Mouse (Mus musculus): ENCODE measurements around the gene Col6a3.

The Col6a3 gene

GRCm38 (mm10) chr1:90793368-90793767 is 50.4 kb downstream of the Col6a3 start:
- no peak for DNase-seq

DNA sequence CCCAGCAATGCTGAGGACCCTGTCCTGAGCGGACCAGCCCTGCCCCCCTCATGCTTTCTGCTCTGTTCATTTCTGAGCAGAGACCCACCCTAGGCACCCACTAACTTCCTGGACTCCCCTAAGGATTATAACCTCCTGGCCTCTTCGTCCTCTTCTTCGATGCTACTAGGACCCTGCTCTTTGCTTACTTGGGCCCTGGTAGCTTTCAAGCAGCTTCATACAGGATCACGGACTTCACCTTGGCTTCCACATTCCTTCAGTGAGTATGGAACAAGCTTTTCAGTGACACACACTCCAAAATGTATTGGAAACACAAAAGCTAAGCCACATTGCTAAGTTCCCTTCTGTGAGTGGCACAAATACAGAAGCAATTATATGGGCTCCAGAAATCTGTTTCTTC is 52.8 kb downstream of the Col6a3 start:
- no peak for DNase-seq

- DNase-seq: no peak
Observed at GRCm38 (mm10) chr1:90789506-90789905, 54.3 kb downstream of the Col6a3 start.

DNA sequence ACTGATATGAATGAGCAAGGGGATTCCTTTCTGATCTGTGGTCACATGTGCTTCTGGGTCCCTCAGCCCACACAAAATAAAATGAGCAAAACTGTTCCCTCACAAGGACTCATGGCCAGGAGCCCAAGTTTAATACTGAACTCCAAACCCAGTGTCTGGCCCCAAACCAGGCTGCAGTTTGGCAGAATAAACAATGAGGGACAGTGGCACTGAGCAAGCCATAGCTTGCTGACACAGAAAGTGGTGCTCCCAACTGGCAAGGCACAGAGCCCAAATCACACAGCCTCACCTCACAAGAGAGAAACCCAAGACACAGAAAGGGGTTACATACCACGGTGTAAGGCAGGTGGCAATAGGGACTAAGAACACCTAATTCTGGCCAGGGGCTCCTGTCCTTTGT is 63.3 kb downstream of the Col6a3 start:
- no peak for DNase-seq

- no peak for DNase-seq
Observed at GRCm38 (mm10) chr1:90779072-90779471, 64.7 kb downstream of the Col6a3 start.

- no peak for DNase-seq
Observed at GRCm38 (mm10) chr1:90775477-90776241, 68.1 kb downstream of the Col6a3 start.

GRCm38 (mm10) chr1:90771172-90771571 is 72.6 kb downstream of the Col6a3 start:
- DNase-seq: no peak

DNA sequence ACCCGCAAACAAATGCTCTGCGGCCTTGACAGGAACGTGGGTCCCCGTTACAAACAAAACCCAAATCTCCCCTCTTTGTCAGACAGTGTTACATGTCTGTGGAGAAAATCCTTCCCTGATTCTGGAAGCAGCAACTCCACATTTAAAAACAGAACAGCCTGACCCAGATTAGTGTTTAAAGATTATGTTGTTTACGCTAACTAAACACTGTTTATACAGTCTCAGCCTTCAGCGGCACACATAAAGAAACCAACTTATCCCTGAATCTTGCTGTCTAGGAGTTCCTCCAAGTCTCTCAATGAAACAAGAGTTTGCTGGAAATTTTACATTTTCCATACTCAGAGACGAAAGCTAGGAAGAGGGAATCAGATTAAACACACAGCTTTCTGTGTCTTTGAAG is 73.7 kb downstream of the Col6a3 start:
- no peak for DNase-seq

DNA sequence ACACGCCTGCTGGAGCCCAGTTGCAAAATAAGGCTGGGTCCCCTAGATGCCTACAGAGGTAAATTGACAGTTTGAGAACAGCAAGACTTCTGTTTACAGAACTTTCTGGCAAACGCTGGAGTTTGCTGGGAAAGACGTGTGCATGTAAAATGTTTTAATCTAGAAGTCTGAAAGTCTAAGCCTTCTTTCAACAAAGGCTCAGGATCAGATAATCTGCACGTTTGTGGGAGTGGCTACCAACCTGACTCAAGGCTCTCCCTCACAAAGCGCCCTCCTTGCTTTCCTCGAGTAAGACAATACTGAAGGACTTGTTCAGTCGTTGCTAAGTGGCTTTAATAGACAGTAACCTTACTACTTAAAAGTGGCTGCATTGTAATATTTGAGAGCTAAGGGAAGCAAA is 74.5 kb downstream of the Col6a3 start:
- DNase-seq: no peak

GRCm38 (mm10) chr1:90758091-90758673 is 85.6 kb downstream of the Col6a3 start:
- no peak for DNase-seq

DNA sequence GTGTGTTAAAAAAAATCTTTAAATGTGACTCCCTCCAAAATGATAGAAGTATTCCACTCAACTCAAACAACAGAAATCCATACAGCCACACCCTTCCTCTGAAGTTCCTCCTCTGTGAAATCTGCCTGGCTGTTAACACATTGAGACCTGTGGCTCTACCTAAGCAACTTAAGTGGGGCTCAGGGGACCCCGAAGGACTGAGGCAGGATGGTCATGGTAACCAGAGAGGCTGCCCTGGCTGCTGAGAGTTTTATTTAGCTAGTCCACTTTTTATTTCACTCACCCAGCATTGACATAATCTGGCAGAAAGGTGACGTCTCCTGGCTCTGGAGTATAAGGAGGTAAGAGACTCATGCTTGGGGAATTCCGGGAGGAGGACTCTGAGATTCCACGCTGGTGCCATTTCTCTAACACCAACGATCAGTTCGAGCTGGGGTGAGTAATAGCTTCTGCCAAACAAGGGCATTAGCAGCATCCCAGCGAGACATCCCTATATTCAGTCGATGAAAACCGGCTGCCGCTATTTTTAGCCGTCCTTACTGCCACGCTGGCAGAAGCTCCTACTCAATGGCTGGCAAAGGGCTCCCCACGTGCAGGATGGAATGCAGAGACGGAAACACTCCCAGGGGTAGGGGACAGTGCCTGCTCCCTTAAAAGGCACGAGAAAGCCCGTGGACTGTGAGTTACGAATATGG is 89.8 kb downstream of the Col6a3 start:
- DNase-seq: no peak

DNA sequence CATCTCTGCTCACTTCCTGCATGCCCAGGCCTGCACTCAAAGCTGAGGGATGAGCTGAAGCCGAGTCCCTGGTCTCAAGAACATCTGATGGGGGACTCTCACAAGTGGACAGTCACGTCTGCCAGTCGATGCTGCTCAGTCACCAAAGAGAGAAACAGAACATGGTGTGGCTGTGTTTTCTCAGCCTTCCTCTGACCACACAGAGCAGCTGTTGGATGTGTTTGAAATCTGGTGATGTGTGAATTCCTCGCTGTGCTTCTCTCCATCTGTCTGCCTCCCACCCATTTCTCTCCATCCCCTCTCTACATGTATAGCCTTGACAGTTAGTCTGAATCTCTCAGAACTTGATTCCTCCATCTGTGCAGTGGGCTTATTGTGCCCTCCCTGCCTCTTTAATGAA is 92.5 kb downstream of the Col6a3 start:
- DNase-seq: no peak

- no peak for DNase-seq
Observed at GRCm38 (mm10) chr1:90750169-90750568, 93.6 kb downstream of the Col6a3 start.

GRCm38 (mm10) chr1:90748544-90748943 is 95.2 kb downstream of the Col6a3 start:
- no peak for DNase-seq

DNA sequence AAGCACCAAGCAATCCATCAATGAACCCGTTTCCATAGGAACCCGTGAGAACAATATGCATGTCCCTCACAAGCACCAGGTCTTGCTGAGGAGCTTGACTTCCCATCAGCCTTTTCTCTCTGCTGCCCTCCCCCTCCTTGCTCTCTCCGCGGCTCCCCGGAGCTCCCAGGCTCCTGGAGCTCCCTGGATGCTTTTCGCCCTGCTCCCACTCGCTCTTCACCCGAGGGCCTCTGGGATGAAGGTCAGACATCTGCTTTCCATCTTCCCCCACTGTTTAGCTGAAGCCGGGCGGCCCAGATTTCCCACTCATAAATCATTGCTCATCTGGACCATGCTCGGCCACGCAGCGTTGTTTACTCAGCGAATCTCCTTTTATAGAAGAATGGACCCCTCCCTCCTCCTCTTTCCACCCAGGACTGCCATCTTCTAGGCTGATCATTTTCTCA is 99.8 kb downstream of the Col6a3 start:
- no peak for DNase-seq

- no peak for DNase-seq
Observed at GRCm38 (mm10) chr1:90743445-90743844, 100.3 kb downstream of the Col6a3 start.

DNA sequence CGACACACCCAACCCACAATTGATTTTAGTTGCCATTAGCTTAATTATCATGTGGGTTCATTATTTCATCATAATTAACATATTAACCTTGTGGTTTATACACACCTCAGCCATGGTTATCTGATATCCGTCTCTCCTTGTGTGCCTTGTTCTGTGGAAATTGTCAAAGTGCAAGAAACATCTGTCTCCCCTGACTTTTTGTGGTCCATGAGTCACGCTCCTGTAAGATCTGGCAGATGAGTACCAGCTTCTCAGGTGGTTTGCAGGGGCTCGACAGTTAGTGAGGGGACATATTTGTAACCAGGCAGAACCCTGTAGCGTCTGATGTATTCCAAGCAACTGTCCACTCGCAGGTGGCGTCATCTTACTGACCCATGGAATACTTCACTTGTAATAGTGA is 101.1 kb downstream of the Col6a3 start:
- DNase-seq: no peak

DNA sequence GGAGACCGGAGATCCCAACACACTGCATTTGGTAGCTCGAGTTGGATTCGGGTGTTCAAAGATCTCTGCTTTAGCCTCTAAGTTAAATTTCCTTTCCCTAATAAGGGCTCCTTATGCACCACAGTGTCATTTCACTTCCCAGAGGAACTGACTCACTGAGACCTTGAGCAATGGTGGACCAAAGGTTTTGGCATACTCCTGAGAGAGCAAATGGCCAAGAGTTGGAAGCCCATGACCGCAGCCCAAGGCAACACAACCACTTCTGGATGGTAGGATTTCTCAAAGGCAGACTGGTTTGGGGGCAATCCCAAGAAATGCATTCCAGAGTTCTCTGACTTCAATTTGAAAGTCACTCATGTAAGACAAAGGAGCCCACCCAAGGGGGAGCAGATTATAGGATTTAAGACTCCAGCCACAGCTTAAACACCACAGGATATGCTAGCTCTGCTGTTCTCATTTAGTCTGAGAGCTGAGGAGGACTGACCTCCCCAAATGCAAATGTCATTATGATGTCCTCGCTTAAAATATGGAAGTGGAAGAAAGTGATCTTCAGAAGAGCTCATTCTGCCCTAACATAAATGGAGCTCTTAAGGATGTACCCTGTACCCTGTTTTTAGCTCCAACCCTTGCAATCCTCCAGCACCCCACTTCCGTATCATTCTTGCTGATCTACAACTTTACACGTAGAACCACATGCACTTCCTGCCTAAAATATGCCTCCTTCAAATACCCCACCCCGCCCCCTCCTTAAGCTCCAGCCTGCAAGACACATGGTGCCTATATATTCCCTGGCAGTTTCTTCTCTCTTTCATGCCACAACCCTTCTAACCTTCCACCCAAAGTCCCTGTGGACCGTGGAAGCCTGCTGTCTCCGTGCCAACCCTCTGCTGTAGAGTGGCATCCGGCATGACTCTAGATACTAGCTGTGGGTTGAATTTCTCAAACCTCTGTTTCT is 103.3 kb downstream of the Col6a3 start:
- no peak for DNase-seq

DNA sequence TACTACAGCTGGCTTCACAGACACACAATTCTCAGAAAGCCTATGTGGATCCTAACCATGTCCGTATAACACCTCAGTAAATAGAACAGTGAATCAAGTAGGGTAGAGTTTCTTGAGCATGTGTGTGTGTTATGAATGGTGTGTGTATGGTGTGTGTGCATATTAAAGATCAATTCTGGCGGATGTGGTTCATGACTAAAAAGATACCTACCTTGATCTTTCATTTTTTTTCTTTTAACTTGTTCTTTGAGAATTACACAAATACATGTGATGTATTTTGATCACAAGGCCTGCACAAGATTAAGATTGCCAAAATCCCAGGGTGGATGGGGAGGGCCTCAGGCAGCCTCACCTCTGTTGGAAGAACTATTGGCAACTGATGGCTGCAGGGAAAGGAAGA is 104.9 kb downstream of the Col6a3 start:
- no peak for DNase-seq

DNA sequence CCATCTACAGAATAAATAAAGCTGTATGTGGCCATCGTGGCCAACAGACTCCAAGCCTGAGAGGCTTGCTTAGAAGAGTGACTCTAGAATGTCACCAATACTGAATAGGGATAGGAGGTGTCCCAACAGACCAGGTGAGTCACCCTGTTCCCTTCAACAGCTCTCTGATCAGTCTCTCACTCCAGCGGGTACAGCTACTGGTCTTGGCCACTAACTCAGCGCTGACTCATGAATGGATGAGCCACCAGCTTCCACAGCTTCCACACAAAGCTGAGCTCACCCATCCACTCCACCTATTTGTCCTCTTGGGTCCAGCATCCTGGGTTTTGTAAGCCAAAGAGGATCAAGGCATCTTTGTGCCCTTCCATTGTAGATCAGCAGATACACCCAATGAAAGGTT is 114.3 kb downstream of the Col6a3 start:
- DNase-seq: no peak

DNA sequence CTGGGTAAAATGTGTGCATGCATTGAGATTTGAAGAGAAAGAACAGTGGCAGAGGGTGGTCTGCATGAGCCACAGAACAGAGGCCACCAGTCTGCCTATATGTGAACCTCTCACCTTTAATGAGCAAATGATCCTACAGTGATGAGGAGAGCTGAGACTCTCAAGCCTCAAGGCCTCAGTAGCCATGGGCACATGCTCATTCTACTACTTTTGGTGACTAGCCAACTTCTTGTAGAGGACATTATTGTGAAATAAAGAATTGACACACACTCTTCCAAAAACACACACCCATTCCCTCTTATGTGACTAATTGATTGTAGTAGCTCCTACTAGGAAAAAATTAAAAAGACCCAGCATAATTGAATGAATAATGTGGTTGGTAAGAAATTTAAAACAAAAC is 120.0 kb downstream of the Col6a3 start:
- no peak for DNase-seq

GRCm38 (mm10) chr1:90723325-90723724 is 120.4 kb downstream of the Col6a3 start:
- DNase-seq: no peak

DNA sequence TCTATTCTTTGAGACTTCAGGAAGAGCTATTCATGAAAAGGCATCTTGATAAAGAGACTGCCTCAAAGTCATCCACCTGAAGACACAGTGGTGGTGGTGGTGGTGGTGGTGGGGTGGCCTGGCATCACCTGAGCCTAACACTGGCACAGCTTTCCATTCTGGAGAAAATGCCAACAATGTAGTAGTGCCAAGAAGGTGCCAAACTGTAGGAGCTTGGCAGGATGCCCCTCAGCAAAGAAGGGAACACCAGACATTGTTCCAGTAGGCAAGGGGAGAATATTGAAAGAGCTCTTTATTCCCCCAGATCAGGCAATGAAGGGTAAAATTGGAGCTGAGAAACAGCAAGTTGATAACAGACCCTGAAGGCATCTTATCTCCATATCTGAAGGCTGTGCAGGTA is 121.8 kb downstream of the Col6a3 start:
- DNase-seq: no peak
